Mouse (Mus musculus) macrophage (primary cell): ENCODE data around the gene Card19. TPM values are rescaled to one million over a fixed set of nuclear protein-coding genes. Genes with fewer than 3 reads are reported as not detected.

ENCODE experiments used
- H3K27ac ChIP-seq: fragments of 350-480 bp; formaldehyde crosslinking; 2 replicates; pipeline ENCODE4 v1.9.0; 2021
- H3K36me3 ChIP-seq: fragments of 350-480 bp; formaldehyde crosslinking; 2 replicates; pipeline ENCODE4 v1.9.0; 2021; ENCODE audit errors: inconsistent target
- H3K4me3 ChIP-seq: fragments of 350-480 bp; formaldehyde crosslinking; 2 replicates; pipeline ENCODE4 v1.9.0; 2021; ENCODE audit errors: inconsistent target
- H3K79me2 ChIP-seq: fragments of 350-480 bp; formaldehyde crosslinking; 2 replicates; pipeline ENCODE4 v1.9.0; 2021; ENCODE audit errors: inconsistent target
- WGBS: methylation state at CpG from one replicate; pipeline ENCODE4 v1.1.7; 2026; ENCODE audit warnings: inconsistent platforms; ENCODE audit not compliant: missing documents; 5-methylcytosine and 5-hydroxymethylcytosine counted together
- polyA plus RNA-seq: library from polyadenylated mRNA; stranded (reverse); fragments of 250-400 nt; gene quantifications from 3 replicates; pipeline ENCODE4 v1.2.4, GENCODE M21; 2018; ENCODE audit warnings: inconsistent platforms

Card19 gene
- polyA plus RNA-seq, 1 experiment from 2014 or later: 144 TPM

DNA sequence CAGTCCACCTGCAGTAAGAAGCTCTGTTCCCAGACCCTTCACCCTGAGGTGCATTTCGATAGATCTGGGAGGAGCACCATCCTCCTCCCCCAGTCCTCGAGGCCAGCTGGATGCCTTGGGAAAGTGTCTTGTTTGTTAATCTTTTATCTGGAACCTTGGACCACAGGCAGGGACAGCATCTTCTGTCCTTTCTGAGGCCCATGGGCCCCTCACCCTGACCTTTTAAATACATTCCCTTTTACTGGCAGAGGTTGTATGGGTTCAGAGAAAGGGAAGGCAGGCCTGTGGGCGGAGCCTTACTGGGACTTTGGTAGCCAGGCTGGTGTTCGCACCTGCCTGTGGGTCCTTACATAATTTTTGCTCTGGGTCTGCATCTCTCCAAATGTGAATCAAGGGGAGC, 29.4 kb upstream of the Card19 start:
- H3K36me3 ChIP-seq: no peaks in the 10 kb centered on the region
- WGBS: 89% methylated on average over 4 of the region's 4 CpGs

DNA sequence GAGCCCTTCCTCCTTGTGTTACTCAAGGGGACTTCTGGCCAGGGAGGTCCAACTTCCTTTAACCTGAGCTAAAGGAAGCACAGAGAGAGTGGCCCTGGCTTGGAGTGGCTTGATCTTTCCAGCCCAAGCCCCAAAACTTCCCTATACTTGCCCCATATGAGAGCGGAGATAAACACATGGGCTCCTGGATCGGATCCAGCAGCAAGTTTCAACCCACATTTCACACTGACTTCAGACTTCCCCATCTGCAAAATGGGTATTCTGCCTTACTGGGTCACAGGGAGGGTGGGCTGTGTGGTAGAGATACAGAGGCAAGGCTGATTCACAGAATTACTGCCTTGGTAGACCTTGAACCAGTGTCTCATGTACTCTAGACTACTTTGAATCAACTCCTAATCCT, 27.7 kb upstream of the Card19 start:
- peak overlapping the region; percentile 99 for H3K27ac ChIP-seq
- H3K36me3 ChIP-seq: peaks cover 17% of the 10 kb centered on the region
- H3K79me2 ChIP-seq: peaks cover 80% of the 10 kb centered on the region
- WGBS: 32% methylated on average over 2 of the region's 2 CpGs
- H3K4me3 ChIP-seq: no peak overlapping the region

More for the DNA sequence above, 29.4 kb upstream of the Card19 start:
- Histone ChIP-seq H3K27ac (no peak overlapping the region), H3K79me2 (peaks cover 62% of the 10 kb centered on the region), H3K4me3 (no peak overlapping the region)

DNA sequence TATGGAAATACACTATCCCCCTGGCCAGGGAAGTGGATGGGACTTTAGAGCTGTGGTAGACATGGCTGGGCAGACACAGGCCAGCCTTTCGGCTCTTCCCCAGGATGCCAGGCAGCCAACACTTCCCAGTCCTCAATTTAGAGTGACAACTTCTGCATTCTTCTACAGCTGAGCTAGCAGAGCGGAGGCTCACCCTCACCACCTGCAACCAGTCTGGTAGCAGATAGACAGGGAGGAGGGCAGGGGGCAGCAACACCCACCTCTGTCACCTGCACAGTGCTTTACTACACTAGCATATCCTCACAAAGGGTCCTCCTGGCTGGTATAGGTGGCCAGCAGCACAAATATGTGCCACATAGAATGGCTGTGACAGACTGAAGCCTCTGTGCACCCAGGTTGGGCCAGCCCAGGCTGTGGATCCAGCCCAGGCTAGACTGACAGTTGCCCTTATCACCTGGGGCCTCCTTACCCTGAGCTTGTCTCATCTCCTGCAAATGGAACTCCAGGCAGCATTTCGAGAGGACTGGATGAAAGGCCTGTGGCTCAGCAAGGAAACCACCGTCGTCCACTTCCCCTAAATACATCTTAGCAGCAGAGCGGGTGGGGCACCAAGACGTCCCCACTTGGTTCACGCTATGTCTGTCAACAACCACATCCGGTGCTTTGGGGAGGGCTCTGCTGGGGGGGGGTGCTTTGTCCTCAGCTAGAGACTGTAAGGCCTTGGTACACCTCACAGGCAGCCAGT, 26.7 kb upstream of the Card19 start:
- Histone ChIP-seq H3K36me3 (peaks cover 27% of the 10 kb centered on the region), H3K27ac (peak overlapping the region; percentile 99), H3K4me3 (peak overlapping the region; percentile 13; the same call in 1 of the 2 replicates), H3K79me2 (peaks cover 82% of the 10 kb centered on the region)
- 2% methylated on average over 8 of the region's 9 CpGs for WGBS

DNA sequence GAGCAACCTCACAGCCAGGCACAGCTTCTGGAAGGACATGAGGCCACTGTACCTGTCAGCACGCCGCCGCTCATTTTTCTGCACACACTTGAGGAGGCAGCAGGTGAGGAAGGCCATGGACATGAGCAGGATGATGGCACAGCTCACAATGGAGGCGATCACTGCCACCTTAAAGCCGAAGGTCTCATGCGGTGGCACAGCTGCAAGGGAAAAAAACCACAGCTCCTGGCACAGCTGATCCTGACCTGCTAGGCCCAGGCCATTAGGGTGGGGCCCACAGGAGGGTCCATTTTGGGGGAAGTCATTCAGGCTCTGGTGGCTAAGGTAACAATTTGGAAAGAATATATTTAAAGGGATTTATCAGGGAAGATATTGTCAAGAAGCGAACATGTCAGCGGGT, 22.9 kb upstream of the Card19 start:
- Histone ChIP-seq H3K4me3 (no peak overlapping the region), H3K79me2 (peaks cover 45% of the 10 kb centered on the region), H3K36me3 (peaks cover 61% of the 10 kb centered on the region), H3K27ac (no peak overlapping the region)
- 93% methylated on average over 8 of the region's 8 CpGs for WGBS

DNA sequence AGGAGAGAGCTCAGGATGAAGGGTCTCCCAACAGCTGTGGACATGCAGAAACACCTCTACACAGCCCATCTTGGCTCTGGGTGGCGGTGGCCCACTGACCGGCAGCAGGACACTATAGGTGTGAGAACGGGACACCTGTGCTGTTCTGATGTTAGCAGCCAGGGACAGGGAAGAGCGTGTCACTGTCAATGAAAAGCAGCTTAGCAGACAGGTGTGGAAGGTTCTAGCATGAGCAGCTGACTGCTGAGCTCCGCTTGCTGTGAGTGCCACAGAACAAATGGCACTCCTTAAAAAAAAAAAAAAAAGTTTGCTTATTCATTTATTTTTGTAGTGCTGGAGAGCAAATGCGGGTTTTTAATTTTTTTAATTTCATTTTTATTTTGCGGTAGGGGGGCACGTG, 21.8 kb upstream of the Card19 start:
- peaks cover 70% of the 10 kb centered on the region for H3K36me3 ChIP-seq
- WGBS: 93% methylated on average over 8 of the region's 8 CpGs
- H3K79me2 ChIP-seq: peaks cover 43% of the 10 kb centered on the region
- H3K4me3 ChIP-seq: no peak overlapping the region
- no peak overlapping the region for H3K27ac ChIP-seq

DNA sequence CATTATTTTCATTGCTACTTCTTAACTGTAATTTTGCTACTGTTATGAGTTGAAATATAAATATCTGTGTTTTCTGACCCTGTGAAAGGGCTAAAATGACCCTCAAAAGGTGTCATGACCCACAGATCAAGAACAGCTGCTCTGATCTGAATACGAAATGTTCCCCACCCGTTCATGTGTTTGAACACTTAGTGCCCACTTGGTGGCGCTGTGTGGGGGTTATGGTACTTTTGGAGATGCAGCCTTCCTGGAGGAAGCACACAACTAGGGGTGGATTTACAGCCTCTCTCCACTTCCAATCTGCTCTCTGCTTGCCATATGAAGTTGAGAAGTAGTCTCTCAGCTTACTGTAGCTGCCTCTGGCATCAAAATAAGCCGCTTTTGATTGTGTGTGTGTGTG, 18.9 kb upstream of the Card19 start:
- Histone ChIP-seq H3K36me3 (peaks cover 92% of the 10 kb centered on the region), H3K27ac (no peak overlapping the region)
- 95% methylated on average over 4 of the region's 4 CpGs for WGBS

DNA sequence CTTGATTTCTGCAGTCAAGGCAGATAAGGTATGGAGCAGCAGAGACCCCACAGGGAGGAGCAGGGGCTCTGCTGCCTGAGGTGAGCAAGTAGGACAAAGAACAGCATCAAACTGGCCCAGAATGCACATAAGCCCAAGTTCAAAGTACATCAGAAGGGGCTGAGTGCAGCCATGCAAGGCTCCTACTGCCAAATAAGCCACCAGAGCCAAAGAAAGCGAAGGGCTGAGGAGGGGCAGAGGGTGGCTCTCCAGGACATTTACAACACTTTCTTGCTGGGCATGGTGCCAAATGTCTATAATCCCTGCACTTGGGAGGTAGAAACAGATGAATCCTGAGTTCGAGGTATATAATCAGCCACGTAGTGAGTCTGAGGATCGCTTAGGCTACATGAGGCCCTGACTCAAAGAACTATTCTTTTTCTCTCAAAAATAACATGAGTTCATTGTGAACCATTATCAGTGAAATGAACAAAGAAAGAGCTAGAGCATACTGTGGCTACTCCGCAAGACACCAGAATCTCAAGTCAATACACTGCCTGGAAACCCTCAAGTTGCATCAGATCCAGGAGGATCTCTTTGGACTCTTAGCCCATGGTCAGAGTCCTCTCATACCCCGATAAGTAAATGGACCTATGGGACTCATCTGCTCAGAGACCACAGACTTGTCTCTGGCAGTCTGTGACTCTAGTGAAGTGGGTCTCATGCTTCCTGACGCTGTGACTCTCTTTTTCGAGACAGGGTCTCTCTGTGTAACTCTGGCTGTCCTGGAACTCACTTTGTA, 18.1 kb upstream of the Card19 start:
- Histone ChIP-seq H3K4me3 (no peak overlapping the region), H3K27ac (no peak overlapping the region), H3K36me3 (peaks cover 85% of the 10 kb centered on the region), H3K79me2 (peaks cover 12% of the 10 kb centered on the region)
- 98% methylated on average over 8 of the region's 8 CpGs for WGBS

More for the DNA sequence above, 18.9 kb upstream of the Card19 start:
- H3K79me2 ChIP-seq: peaks cover 20% of the 10 kb centered on the region
- H3K4me3 ChIP-seq: no peak overlapping the region

DNA sequence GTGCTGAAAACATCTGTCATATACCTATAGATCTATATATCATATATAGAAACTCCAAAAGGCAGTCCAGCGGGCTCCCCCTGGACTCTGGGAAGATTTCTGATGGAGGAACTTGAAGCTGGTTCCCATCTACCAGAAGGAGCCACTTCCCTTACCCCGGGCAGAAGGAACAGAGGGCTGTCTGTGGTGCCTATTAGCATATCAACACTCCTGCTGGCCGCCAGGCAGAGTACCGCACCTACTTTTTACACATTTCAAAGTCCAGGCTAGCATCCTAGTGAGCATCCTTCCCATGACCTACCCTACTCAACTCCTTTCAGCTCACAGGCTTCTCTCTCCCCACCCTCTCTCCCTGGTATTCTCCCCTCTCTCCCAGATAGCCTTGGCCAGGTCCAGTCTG, 9.8 kb upstream of the Card19 start:
- peaks cover 8% of the 10 kb centered on the region; the same call in 1 of the 2 replicates for H3K36me3 ChIP-seq
- H3K27ac ChIP-seq: no peak overlapping the region
- 57% methylated on average over 4 of the region's 4 CpGs for WGBS

DNA sequence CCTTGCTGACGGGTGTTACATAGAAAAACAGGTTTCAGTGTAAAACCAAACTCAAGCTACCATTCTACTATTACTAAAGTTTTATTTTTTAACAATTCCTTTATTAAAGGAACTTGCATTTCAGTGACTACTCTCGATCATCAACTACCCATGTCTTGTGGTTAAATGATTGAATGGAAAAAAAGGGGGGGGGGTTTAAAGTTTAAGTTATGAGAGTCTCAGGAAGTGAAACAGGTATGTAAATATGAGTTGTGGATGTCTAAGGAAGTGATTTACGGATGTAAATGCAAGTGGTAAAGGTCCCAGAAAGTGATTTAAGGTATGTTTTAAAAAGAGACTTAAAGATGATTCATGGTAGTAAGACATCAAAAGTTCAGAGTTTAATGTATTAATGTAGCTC, 9.3 kb upstream of the Card19 start:
- Histone ChIP-seq H3K4me3 (no peak overlapping the region), H3K79me2 (no peaks in the 10 kb centered on the region), H3K36me3 (peaks cover 3% of the 10 kb centered on the region; the same call in 1 of the 2 replicates), H3K27ac (no peak overlapping the region)
- 55% methylated on average over 3 of the region's 3 CpGs for WGBS

More for the DNA sequence above, 9.8 kb upstream of the Card19 start:
- Histone ChIP-seq H3K79me2 (no peaks in the 10 kb centered on the region), H3K4me3 (no peak overlapping the region)

DNA sequence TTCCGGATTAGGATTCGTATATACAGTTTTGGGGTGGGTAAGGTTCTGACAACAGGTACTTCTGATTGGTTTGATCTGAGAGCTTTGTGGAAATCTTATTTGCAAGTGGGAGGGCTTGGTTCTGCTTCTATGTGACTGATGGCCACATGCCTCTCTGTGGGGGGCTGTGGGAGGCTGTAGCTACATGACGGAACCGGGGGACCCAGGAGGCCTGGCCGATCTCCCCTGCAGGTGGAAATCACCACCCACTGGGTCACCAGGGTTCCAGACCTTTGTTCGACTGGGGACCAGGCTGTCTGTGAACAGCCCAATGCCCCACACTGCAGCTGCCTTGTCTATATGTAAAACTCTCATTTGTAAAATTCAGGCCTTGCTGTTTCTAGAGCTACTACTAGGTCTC, 8.9 kb upstream of the Card19 start:
- Histone ChIP-seq H3K4me3 (no peak overlapping the region), H3K27ac (no peak overlapping the region), H3K79me2 (no peaks in the 10 kb centered on the region), H3K36me3 (no peaks in the 10 kb centered on the region; the same call in 1 of the 2 replicates)
- 89% methylated on average over 6 of the region's 6 CpGs for WGBS

DNA sequence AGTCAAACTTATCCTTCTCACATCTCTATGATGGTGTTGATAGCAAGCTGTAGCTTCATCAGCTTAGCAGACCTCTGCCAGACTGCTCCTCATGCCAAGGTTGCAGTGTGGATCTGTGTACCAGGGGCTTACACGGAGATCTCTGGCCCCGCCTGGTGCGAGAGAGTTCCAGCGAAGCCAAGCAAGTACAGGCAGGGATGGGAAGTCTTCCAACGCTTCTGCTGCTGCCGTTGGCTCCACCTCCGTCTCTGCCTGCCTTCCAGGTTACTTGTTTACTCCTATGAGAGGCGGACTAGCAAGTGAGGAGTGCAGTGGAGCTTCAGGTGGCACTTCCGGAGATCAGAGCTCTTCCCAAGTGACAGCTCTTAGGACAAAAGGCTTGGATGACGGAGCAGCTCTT, 8.5 kb upstream of the Card19 start:
- Histone ChIP-seq H3K79me2 (no peaks in the 10 kb centered on the region), H3K27ac (no peak overlapping the region), H3K36me3 (no peaks in the 10 kb centered on the region), H3K4me3 (no peak overlapping the region)
- 75% methylated on average over 10 of the region's 10 CpGs for WGBS

DNA sequence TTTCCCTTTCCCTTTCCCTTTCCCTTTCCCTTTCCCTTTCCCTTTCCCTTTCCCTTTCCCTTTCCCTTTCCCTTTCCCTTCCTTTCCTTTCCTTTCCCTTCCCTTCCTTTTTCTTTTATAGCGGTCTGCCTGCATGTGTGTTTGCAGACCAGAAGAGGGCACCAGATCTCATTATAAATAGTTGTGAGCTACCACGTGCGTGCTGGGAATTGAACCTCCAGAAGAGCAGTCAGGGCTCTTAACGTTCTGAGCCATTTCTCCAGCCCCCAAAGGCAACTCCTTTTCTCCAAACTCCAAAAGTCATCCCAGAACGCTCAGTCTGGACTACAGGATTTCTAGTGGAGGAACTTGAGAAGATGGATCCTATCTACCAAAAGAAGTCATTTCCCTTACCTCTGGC, 5.1 kb upstream of the Card19 start:
- H3K36me3 ChIP-seq: no peaks in the 10 kb centered on the region
- no peak overlapping the region for H3K4me3 ChIP-seq
- H3K79me2 ChIP-seq: no peaks in the 10 kb centered on the region
- no peak overlapping the region for H3K27ac ChIP-seq
- WGBS: 80% methylated on average over 5 of the region's 5 CpGs

DNA sequence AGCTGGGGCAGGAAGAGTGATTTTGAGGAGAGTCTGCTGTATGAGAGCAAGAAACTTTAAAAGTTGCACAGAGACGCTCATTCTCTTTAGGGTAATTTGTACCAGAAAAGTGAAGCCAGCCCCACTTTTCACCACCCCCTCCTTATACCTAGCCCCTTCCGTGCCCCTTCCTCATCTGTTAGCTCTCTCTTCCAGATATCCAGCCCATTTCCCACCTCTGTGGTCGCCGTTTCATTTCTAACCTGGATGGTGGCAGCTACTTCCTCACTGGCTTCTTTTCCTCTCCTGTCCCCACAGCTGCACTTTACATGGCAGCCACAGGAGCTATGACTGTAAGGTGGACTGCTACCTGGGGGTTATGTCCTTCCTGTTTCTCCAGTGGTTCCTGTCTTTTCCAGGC, 3.5 kb upstream of the Card19 start:
- 73% methylated on average over 4 of the region's 4 CpGs for WGBS
- H3K79me2 ChIP-seq: peaks cover 12% of the 10 kb centered on the region
- no peak overlapping the region for H3K27ac ChIP-seq
- H3K36me3 ChIP-seq: no peaks in the 10 kb centered on the region
- no peak overlapping the region for H3K4me3 ChIP-seq

DNA sequence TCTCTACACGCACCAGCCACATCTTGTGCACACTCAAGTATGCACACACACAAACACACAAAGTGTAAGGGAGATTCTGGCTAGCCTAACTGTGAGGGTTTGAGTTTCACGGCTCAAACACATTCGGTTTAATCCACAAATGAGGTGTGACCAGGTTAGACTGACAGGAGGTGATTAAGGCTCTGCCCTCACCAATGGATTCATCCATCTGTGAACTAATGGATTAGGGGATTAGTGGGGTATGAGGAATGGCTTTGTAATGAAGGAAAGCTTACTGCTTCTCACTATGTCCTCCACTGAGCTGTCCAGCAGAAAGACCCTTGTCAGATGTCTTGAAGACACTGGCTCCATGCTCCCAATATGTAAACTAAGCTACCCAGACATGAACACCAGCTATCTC, 2.8 kb upstream of the Card19 start:
- Histone ChIP-seq H3K36me3 (no peaks in the 10 kb centered on the region), H3K79me2 (peaks cover 19% of the 10 kb centered on the region), H3K27ac (no peak overlapping the region), H3K4me3 (no peak overlapping the region)
- 96% methylated on average over 3 of the region's 3 CpGs for WGBS
